Mouse (Mus musculus) cerebellum, adult 2 months (tissue): ENCODE data around the gene Tubb4a.

Source experiments
- CTCF ChIP-seq: fragments of 200-500 bp; IDR thresholded peaks from 2 replicates; pipeline ENCODE4 v1.5.1; 2011; ENCODE audit warnings: low read depth, mild to moderate bottlenecking, control low read depth, low read length, moderate library complexity, borderline replicate concordance; ENCODE audit not compliant: insufficient read depth
- POLR2A ChIP-seq: fragments of 200-500 bp; IDR thresholded peaks from 2 replicates; pipeline ENCODE4 v1.6.1; 2011; ENCODE audit warnings: low read length, control low read depth, borderline replicate concordance; ENCODE audit not compliant: insufficient read depth

DNA sequence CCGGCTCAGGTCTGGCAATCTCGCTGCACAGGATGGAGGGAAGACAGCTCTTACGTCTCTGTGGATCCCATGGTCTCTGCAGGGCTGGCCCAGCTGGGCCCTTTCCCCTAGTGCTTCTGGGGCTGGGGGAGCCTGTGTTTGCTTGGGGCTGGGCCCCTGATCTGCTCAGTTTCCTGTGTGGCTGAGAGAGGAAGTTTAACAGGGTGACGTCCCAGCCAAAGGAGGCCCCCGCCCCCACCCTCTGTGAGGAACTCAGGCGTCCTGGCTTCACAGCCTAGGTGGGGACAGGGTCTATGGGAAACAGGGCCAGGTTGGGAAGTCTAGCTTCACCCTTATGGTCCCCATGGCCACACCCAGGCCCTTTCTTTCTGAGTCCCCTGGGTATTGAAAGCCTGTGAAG, 9.2 kb downstream of the Tubb4a start, which contains the start of gene Dennd1c:
- TF ChIP-seq CTCF (no peak), POLR2A (no peak)
